Mouse (Mus musculus) C2C12 (cell line): ENCODE measurements around the gene Kitl.

Source experiments
- CTCF ChIP-seq: IDR thresholded peaks from one replicate; pipeline ENCODE4 v1.5.1; 2011; ENCODE audit not compliant: control insufficient read depth, insufficient read depth, insufficient read length
- MAX ChIP-seq: IDR thresholded peaks from one replicate; pipeline ENCODE4 v1.6.1; 2011; ENCODE audit warnings: mild to moderate bottlenecking, control low read depth
- MYOD1 ChIP-seq: IDR thresholded peaks from one replicate; pipeline ENCODE4 v1.6.1; 2011; ENCODE audit warnings: low read depth; ENCODE audit not compliant: control insufficient read depth, insufficient read length
- MYOG ChIP-seq: IDR thresholded peaks from one replicate; pipeline ENCODE4 v1.6.1; 2011; ENCODE audit not compliant: control insufficient read depth, insufficient read length; ENCODE audit errors: extremely low read depth
- USF1 ChIP-seq: IDR thresholded peaks from one replicate; pipeline ENCODE4 v1.6.1; 2011; ENCODE audit warnings: low read depth, mild to moderate bottlenecking, control low read depth, moderate library complexity

DNA sequence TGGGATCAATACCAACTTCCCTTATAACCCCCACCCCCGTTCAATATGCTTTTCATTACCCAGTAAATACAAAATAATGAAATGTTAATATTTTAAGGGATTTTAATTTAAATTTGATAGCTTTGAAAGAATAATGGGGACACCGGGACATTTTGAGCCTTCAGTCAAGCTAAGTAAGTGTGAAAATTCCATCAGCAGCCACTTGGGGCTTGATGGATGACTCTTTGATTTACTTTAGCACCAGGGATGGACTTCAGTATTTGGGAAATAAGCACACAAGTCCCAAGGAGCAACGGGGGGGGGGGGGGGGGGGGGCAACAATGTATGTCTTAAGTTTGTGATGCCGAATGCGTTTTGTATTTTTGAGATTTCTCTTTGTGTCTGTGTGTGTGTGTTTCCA, 3.1 kb downstream of the Kitl start:
- TF ChIP-seq CTCF: no peak
- no peak for TF ChIP-seq MYOD1
- no peak for TF ChIP-seq MYOG
- no peak for TF ChIP-seq MAX
- TF ChIP-seq USF1: no peak
